Mouse (Mus musculus) heart, adult 11 months (tissue): ENCODE data around the gene Inpp5b.

Source experiments
- DNase-seq: peaks from one replicate; pipeline ENCODE4 v3.0.0; 2022

The Inpp5b gene

DNA sequence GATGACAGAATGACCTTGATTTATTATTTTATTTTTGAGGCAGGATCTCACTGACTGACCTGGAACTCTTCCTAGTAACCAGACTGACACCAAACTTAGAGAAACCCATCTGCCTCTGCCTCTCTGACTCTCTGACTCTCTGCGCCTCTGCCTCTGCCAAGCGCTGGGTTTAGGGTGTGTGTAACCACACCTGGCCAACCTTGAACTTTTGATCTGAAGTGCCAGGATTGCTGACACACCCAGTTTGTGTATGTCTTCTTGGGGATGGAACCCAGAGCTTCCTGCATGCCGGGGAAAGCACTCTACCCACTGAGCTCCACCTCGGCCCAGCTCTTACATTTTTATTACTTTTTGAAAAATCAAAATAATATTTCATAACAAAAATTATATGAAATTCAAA is 77.2 kb downstream of the Inpp5b start:
- no peak for DNase-seq

- DNase-seq, result no peak
Measured at GRCm38 (mm10) chr4:124824967-124825366, 83.3 kb downstream of the Inpp5b start.

DNA sequence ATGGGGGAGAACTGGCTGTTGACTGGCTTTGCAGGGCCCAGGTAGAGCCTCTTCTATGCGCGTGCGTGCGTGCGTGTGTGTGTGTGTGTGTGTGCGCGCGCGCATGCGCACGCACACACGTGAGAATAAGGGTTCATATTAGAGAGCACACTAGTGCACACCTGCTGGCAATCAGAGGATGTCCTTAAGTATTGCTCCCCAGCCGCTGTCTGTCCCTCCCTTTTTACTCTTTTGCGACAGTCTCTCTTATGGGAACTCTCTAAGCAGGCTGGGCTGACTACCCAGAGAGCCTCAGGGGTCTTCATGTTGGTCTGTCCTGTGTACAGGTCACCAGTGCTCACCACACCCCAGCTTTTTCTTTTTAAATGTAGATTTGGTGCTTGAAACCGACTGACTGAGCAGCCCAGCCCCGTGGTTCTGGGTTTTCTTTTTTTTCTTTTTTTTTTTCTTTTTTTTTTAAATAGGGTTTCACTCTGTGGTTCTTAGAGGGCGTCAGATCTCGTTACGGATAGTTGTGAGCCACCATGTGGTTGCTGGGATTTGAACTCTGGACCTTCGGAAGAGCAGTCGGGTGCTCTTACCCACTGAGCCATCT is 83.8 kb downstream of the Inpp5b start:
- no peak for DNase-seq

- DNase-seq, result no peak
Measured at GRCm38 (mm10) chr4:124829671-124830070, 88.0 kb downstream of the Inpp5b start.

GRCm38 (mm10) chr4:124832796-124833195 is 91.1 kb downstream of the Inpp5b start:
- no peak for DNase-seq

DNA sequence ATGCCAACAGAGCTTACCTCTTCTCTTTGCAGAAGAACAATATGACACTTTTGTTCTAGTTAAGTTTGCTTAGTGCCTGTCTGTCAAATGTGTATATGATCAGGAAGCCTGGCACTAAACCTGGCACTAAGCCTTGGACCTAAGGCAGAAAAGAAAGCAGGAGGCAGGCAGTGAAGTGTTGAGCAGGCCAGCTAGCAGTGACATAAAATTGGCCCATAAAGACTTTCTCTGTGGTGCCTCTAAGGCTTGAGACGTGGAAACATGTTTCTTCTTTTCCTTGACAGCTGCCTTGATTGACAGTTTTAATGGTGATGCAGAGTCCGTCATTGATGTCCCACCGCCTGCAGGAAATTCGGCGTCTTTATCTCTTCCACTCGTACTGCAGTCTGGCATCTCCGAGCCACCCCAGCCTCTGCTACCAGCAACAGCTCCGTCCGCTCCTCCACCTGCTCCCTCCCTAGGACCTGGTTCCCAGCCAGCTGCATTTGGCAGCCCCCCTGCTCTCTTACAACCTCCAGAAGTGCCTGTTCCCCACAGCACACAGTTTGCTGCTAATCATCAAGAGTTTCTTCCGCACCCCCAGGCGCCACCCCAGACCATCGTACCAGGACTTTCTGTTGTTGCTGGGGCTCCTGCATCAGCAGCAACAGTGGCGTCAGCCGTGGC is 96.5 kb downstream of the Inpp5b start:
- no peak for DNase-seq

DNA sequence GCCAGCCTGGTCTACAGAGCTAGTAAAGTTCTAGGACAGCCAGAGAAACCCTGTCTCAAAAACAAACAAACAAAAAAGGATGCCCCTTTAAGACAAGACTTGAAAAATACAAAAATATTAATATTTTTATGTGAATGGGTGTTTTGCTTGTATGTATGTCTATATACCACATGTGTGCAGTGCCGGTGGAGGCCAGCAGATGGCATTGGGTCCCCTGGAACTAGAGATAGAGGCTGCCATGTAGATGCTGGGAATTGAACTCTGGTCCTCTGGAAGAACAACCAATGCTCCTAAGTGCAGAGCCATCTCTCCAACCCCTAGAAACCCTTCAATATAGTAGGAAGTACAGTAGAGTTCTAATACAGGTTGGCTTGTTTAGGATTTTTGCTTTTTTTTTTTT is 99.3 kb downstream of the Inpp5b start:
- no peak for DNase-seq

DNA sequence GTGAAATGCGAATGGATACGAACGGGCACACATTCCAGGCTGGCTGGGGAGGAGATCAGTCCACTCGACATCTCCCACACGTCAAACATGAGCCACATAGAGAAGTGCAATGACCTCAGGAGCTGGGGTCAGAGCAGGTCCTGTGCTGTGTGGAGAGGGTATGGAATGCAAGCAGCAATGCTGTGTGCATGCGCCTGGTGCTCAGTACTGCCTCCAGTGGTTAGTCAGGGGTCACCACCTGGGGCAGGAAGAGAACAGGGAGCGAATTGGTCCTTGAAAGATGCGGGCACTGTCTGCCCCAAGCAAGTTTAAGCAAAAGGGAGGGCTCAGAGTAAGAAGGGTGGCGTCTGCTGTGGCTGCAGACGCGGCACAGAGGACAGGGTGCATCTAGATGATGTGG is 101.8 kb downstream of the Inpp5b start:
- no peak for DNase-seq

GRCm38 (mm10) chr4:124847573-124847972 is 105.9 kb downstream of the Inpp5b start:
- peak; percentile 97 for DNase-seq

DNA sequence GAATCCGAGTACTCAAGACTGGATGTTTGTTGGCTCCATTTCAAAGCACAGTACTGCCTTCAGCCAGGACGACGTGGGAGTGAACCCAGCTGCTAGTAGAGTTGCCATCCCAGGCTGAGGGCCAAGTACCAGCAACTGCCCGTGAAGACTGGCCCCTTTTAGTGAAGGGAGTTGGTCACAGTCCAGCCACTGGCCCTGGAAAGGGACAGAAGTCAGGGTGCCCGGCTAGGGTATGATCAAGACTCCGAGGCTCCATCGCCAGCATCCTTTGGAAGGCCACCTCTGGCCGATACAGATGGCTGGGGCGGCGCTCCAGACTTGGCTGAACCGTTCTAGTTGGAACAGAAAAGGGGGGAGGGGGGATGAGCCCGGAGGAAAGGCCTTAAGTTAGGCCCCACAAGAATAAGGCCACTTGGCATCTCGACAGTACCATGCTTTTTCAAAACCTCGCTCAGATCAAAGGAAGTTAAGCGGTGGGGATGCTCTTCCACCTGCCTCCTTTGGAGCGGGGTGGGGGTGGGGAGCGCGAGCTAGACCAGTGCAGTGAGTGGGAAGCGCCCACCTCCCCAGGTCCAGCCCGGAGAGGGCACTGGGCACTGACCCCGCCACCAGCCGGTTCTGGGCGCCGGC is 108.1 kb downstream of the Inpp5b start:
- peak; percentile 97 for DNase-seq

DNA sequence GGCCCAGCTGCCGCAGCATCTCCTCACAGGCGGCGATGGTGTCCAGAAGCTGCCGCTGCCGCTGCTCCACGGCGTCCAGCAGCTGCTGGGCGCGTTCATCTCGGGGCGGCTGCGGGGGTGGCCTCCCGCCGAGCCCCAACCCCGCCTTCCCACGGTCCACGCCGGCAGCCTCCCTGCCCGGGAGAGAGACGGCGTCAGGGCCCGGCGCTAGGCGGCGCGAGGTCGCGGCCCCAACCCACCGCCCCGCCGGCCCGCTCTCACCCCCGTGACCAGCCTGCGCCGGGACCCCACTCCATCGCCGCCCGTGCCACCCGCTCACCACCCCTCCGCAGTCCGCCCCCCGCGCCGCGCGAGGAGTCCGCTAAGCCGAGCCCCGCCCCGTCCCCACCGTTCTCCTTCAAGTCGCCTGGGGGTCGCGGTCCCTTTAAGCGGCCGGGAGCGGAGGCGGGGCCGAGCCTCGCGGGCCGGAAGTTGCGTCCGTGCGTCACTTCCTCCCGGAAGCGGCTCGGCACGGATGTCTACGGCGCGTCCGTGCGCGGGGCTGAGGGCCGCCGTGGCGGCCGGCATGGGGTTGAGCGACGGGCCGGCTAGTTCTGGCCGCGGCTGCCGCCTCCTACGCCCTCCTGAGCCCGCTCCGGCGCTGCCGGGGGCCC is 108.7 kb downstream of the Inpp5b start, which contains the start of gene Yrdc:
Yrdc (plus strand) TSS at position 419 of the 653 bp plus-strand sequence.
- DNase-seq, result peak; percentile 99
